Mouse (Mus musculus): Measurements from ENCODE around the gene Gls2.

GRCm38 (mm10) chr10:128144961-128145360 lies 49.3 kb upstream of the Gls2 start:
- TF ChIP-seq E2F4 (IDR thresholded peaks at IDR 0.05; ENCODE audit: insufficient read depth) (no peak), POLR2A (IDR thresholded peaks at IDR 0.05; ENCODE audit: insufficient read length, low read depth) (no peak)
